Mouse (Mus musculus) lung, adult 18-20 months (tissue): ENCODE measurements around the gene Sbf1.

ENCODE experiments used
- DNase-seq, 2 experiments: peaks; one replicate each; pipeline ENCODE4 v3.0.0; 2022; ENCODE audit warnings: mixed read lengths in 2 of 2

The Sbf1 gene

GRCm38 (mm10) chr15:89316146-89316545, 1.0 kb upstream of the Sbf1 start:
- peak in 1 of 2 experiments; percentile 27 for DNase-seq

DNA sequence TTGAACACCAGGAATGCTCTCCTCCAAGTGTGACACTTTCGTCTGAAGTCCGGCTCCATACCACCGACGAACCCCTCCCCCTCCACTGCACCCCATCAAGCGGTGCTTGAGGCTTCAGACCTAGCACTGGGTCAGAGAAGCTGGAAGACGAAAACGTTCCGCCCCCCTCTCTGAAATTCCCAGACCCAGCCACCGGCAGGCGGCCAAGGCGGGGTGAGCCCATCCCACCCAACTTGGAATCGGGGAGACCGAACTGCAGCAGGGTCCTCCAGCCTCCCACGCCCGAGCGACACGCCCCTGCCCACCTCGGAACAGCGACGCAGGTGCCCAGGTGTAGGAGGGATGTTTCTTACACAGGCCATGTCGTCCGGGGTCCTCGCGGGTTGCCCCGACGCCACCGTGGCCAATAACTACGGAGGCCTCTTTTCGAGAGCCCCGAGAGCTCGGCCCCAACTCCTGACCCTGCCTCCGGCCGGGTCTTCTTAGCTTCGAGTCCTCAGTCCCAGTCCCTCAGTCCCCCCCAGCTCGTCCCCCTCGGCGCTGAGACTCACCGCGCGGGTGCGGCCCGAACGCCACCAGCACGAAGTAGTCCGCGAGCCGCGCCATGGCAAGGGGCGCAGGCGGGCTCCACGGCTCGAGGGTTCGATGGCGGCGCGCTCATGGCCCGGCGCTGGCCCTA, 461 bp downstream of the Sbf1 start:
- DNase-seq, result peak in 1 of 2 experiments; percentile 31

DNA sequence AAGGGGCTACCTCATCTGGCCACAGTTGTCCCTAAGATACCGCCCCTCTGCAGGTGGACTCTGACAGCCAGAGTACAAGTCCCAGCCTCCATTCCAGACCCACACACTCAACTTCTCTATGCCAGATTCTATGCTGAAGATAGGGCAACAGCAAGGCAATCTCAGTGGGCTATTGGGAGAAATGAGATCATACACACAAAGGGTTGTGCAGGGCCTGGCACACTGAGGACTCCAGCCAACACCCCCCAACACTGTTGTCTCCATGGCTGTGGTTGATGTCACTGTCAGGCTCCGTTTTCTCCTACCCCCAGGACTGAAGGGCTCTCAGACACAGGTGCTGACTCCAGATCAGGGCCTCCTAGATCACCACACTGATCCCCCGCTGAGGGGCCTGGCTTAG, 1.0 kb downstream of the Sbf1 start:
- DNase-seq, result no peak

DNA sequence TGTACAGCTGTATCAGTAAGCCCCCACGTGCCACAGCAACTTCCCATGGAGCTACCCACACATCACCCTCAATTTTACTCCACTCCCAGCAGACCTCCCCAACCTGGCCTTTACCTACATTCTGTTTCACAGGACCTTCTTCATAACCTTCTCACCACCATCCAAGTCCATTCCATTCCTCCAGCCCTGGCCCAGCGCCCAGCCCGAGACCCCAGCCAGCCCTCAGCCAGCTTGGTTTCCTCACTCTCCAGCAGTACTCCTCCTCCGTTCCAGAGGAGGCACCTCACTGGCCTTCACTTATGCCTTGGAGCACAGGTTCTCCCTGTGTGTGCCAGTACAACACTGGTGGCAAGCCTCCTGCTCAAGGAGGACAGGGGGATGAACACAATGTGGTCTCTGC, 1.8 kb downstream of the Sbf1 start:
- DNase-seq, result no peak

DNA sequence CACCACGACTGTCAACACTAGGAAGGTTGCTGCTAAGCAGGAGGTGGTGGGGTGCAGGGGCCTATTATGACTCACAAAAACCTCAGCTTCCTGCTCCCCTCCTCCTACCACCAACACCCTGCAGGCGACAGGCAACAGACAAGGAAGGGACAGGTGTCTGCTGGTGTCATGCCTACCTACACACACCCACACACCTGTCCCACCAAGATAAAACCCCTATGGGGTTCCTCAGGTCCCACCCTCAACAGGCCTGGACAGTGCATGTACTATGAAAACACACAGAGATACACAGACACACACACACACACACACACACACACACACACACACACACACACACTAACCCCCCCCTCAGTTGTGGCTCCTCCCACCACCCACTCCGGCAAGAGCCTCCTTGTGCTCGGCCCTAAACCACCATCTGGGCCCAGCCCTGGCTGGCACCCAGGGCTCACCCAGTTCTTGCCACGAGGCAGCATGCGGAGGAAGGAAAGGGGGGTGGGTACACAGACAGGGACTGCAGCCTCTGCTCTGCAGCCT, 5.1 kb downstream of the Sbf1 start:
- DNase-seq, result peak; percentile 34 to 45

DNA sequence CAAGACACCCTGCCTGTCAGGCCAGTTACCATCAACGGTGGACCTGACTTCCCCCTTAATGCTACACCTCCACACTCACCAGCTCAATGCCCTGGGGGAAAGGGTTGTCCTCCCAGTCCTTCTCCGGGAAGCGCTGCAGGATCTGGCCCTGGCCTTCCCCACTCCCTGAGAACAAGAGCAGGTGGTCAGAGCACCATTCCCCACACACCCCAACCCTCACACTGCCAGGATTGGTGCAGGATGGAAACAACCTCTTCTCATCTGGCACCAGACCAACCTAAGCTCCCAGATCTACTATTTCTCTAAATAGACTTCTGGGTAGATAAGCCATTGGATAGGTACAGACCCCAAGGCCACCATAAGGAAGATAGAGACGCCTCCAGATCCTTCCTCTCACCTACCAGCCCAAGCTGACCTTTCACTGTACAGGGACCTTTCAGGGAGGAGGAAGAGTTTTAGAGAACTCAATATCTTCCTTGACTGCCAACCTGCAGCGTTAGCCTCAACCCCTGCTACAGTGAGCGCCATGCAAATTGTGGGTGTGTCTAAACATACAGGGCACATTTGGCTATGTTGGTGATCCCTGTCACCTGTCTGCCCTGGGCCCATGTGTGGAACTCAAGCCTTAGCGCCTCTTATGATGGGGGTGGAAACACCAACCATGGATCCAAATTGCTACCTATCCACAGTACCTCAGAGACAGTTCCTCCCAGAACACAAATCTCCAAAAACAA, 6.5 kb downstream of the Sbf1 start:
- no peak for DNase-seq

DNA sequence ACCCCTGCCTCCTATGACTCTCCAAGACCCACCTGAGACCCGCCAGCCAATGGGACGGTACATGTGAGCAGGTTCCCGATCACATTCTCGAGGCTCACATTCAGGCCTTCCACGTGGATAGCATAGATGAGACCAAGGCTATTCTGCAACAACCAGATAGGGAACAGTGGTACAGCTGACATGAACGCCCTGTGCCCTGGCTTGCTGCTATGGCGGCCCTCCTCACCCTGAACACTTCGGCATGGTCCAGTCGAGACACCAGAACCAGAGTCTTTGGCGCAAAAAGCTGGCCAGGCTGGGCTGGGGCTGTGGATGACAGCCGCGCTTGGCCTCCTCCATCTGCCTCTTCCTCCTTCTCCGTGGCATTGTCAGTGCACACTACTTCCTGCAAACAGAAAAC, 7.7 kb downstream of the Sbf1 start:
- no peak for DNase-seq

GRCm38 (mm10) chr15:89305966-89306365, 9.1 kb downstream of the Sbf1 start:
- no peak for DNase-seq

GRCm38 (mm10) chr15:89300600-89300999, 14.5 kb downstream of the Sbf1 start:
- DNase-seq, result no peak

GRCm38 (mm10) chr15:89300180-89300579, 14.9 kb downstream of the Sbf1 start:
- DNase-seq, result no peak

- no peak for DNase-seq
Measured at GRCm38 (mm10) chr15:89297695-89298094, 17.4 kb downstream of the Sbf1 start.

DNA sequence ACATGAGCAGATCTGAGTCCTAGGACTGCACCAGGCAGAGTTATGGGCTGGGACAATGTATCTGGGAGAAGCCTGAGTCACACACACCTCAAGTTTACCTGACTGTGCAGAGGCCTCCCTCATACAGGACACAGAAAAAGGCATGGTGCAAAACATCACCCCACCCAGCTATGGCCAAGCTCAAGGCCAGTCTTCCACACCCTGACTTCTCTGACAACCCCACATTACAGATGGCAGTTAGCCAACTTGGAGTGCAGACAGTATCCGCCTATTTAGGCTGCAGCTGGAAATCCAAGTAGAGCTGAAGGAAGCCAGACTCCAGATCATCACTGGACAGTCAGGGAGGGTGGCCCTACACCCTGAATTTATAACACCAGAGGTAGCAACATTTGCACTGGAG, 18.6 kb downstream of the Sbf1 start:
- DNase-seq, result peak; percentile 33 to 43

DNA sequence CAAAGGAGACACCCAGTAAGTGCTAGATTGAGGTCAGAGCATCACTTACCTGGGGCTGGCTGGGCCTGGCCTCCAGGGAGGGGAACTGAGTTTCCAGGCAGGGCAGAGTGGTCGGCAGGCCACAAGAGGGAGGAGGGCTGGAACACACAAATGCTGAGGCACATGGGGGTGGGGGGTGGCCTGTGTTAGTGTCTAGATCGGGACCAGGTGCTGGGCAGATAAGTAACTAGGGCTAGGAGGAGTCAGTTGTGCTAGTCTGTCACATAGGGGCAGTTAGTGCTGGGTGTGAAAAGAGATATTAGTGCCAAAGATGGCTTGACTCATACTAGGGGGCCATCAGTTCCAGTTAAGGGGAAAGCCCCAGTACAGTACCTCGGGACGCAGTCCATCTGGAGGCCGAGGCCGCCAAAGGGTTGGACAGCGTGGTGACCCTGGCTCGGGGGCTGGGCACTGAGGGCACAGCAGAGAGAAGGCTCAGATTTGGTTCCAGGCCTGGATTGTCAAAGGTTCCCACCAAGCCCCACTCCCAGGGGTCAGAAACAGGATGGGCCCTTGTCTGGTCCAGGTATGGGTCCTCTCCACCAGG, 19.4 kb downstream of the Sbf1 start:
- DNase-seq, result no peak

GRCm38 (mm10) chr15:89293778-89294177, 21.3 kb downstream of the Sbf1 start:
- DNase-seq, result no peak

GRCm38 (mm10) chr15:89292795-89293194, 22.3 kb downstream of the Sbf1 start:
- no peak for DNase-seq

DNA sequence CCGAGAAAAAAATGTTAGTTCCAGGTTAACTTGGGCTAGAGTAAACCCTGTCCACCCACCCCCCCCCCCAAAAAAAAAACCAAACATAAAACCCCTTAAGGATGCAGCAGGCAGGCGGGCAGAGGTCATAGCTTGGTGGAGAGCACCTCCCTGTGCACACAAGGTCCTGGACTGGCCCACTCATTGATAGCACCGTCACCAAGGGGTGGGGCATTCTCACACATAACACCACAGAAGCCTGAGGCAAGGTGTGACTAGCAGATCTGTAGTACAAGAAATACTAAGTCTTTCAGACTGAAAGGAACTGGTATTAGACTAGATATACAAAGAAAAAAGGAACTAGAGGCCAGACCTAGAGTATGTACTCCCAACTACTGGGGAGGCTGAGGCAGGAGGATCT, 23.6 kb downstream of the Sbf1 start:
- no peak for DNase-seq

DNA sequence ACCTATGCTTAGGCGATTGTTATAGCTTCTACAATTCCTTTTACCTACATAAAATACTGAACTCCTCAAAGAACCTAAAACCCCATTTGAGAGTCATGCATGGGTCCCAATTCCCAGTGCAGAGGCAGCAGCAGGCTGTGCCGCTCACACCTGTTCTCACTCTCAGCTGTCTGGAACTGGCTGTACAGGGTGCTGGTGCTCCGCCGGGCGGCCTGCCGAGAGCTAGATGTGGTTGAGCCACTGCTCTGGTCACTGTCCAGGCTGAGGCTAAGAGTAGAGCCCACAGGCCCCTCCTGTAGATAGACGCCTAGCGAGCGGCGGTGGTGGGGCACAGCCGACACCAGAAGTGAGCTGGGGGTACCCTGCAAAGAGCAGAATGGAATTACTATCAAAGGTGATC, 25.7 kb downstream of the Sbf1 start:
- DNase-seq, result no peak

DNA sequence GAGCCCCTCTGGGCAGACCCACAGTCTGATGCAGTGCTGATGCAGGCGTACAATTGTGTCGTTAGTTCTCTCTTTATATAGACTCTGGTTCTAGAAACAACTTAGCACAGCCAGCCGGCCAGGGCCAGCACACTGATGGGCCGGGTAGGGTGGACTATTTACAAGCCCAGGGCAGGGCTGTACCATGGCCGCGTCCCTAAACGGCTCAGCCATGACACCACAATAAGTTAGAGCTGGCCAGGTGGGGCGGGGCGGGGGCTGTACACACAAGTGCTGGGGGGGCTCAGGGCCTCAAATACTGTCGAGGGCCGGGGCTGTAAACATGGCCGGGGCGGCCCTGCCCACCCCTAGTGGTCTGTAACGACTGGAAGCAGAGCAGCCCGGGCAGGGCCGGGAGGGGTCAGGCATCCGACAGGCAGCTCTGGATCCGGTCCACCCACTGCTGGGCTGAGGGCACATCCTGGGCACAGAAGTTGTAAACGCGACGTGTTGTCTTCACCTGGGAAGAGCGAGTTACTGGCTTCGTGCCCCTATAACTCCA, 26.8 kb downstream of the Sbf1 start:
- no peak for DNase-seq

GRCm38 (mm10) chr15:89286582-89286981, 28.5 kb downstream of the Sbf1 start:
- no peak for DNase-seq

DNA sequence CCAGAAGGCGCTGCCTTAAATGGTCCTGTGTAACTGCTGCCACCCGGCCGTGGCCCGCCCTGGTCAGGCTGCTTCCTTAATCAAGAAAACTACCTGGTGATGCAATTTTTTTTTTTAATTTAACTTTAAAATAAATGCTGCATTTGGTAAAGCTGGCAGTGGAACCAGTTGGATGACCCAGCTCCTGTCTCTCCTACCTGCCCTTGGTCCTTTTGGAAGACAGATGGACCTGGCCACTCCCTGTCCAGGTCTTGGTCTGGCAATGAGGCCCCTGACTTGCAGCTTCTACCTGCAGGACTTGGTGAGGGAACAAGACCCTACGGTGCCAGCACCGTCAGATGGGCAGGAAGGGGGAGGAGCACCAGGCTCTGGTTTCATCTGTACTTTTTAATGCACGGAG, 29.0 kb downstream of the Sbf1 start:
- no peak for DNase-seq

DNA sequence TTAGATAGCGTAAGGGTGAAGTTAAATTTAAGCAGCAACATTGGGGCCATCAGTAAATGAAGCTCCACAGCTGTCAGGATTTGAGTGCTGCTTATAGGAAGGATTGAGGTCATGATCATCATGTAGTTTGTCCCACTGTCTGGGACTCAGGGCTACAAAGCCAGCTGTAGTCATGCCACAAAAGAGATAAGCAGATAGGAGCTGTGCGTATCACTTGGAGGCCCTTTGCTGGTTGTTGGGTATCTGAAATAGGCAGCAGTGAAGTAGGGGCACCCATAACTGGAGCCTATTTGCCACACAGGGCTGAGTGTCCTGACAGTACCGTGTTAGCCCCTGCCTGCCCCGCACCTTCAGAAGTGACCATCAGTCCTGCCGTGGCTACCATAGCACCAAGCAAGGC, 29.6 kb downstream of the Sbf1 start:
- DNase-seq, result no peak

- DNase-seq, result no peak
Measured at GRCm38 (mm10) chr15:89285004-89285403, 30.1 kb downstream of the Sbf1 start.

DNA sequence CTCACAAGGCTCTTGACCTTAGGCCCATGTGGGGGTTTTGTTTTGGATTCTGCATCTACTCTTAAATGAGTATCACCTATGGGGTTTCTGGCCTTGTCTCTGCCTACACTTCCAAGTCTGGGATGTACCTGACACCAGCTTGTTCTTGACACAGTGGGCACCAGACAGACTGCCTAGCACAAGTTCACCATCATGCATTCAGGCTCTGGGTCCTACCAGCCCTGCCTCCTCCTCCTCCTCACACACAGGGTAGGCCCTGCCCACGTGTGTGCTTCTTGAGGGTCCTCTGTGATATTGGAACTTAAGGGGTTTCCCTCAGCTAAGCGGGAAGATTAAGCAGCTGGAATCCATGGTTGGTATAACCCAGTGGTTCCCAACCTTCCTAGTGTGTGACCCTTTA, 31.0 kb downstream of the Sbf1 start:
- no peak for DNase-seq

GRCm38 (mm10) chr15:89282546-89282945, 32.6 kb downstream of the Sbf1 start:
- DNase-seq, result no peak
